Mouse (Mus musculus): ENCODE measurements around the gene Mecom. TPM values are rescaled to one million over a fixed set of nuclear protein-coding genes. Genes with fewer than 3 reads are reported as not detected.

The Mecom gene
- polyA plus RNA-seq, 1 experiment from 2014 or later = 0.79 TPM

GRCm38 (mm10) chr3:30513314-30513997 is 34.4 kb downstream of the Mecom start:
- H3K9me3 ChIP-seq (replicated peaks) = no peaks in the 10 kb centered on the region
- 7% methylated on average over 16 of the region's 16 CpGs for WGBS (ENCODE audit: insufficient replicate concordance)
- H3K4me1 ChIP-seq (replicated peaks) = peaks cover 18% of the 10 kb centered on the region
- H3K27ac ChIP-seq (replicated peaks) = no peak overlapping the region
- peaks cover 96% of the 10 kb centered on the region for H3K27me3 ChIP-seq
- H3K9ac ChIP-seq = no peak overlapping the region
- no peak overlapping the region for H3K4me2 ChIP-seq
- no peak for ATAC-seq (ENCODE audit: insufficient read depth)
- H3K4me3 ChIP-seq (replicated peaks) = no peak overlapping the region
- H3K36me3 ChIP-seq (replicated peaks) = no peaks in the 10 kb centered on the region

GRCm38 (mm10) chr3:30512459-30513030 is 35.3 kb downstream of the Mecom start:
- ATAC-seq (ENCODE audit: insufficient read depth) = no peak
- Histone ChIP-seq H3K27me3 (peaks cover 97% of the 10 kb centered on the region), H3K27ac (replicated peaks) (no peak overlapping the region), H3K36me3 (replicated peaks) (no peaks in the 10 kb centered on the region), H3K4me1 (replicated peaks) (peaks cover 18% of the 10 kb centered on the region), H3K9me3 (replicated peaks) (no peaks in the 10 kb centered on the region), H3K9ac (no peak overlapping the region), H3K4me2 (no peak overlapping the region), H3K4me3 (replicated peaks) (no peak overlapping the region)
- WGBS (ENCODE audit: insufficient replicate concordance) = 14% methylated on average over 12 of the region's 12 CpGs

GRCm38 (mm10) chr3:30511796-30512195 is 36.0 kb downstream of the Mecom start:
- ATAC-seq (ENCODE audit: insufficient read depth) = no peak
- no peak overlapping the region for H3K9ac ChIP-seq
- no peak overlapping the region for H3K27ac ChIP-seq (replicated peaks)
- no peaks in the 10 kb centered on the region for H3K9me3 ChIP-seq (replicated peaks)
- no peak overlapping the region for H3K4me3 ChIP-seq (replicated peaks)
- peaks cover 100% of the 10 kb centered on the region for H3K27me3 ChIP-seq
- H3K4me1 ChIP-seq (replicated peaks) = peaks cover 21% of the 10 kb centered on the region
- no peak overlapping the region for H3K4me2 ChIP-seq
- WGBS (ENCODE audit: insufficient replicate concordance) = 26% methylated on average over 7 of the region's 7 CpGs
- no peaks in the 10 kb centered on the region for H3K36me3 ChIP-seq (replicated peaks)

- Histone ChIP-seq H3K36me3 (replicated peaks) (no peaks in the 10 kb centered on the region), H3K9ac (no peak overlapping the region), H3K27ac (replicated peaks) (no peak overlapping the region), H3K4me2 (no peak overlapping the region), H3K4me3 (replicated peaks) (no peak overlapping the region), H3K9me3 (replicated peaks) (no peaks in the 10 kb centered on the region), H3K27me3 (peaks cover 100% of the 10 kb centered on the region), H3K4me1 (replicated peaks) (peaks cover 21% of the 10 kb centered on the region)
- no peak for ATAC-seq (ENCODE audit: insufficient read depth)
- WGBS (ENCODE audit: insufficient replicate concordance) = 33% methylated on average over 4 of the region's 4 CpGs
Observed at GRCm38 (mm10) chr3:30511062-30511640, 36.7 kb downstream of the Mecom start.

GRCm38 (mm10) chr3:30510646-30511045 is 37.2 kb downstream of the Mecom start:
- H3K36me3 ChIP-seq (replicated peaks) = no peaks in the 10 kb centered on the region
- ATAC-seq (ENCODE audit: insufficient read depth) = no peak
- no peak overlapping the region for H3K4me3 ChIP-seq (replicated peaks)
- no peaks in the 10 kb centered on the region for H3K9me3 ChIP-seq (replicated peaks)
- no peak overlapping the region for H3K4me2 ChIP-seq
- H3K27ac ChIP-seq (replicated peaks) = no peak overlapping the region
- H3K27me3 ChIP-seq = peaks cover 100% of the 10 kb centered on the region
- 33% methylated on average over 8 of the region's 8 CpGs for WGBS (ENCODE audit: insufficient replicate concordance)
- H3K9ac ChIP-seq = no peak overlapping the region
- H3K4me1 ChIP-seq (replicated peaks) = peaks cover 21% of the 10 kb centered on the region

- Histone ChIP-seq H3K4me3 (replicated peaks) (no peak overlapping the region), H3K27me3 (peaks cover 100% of the 10 kb centered on the region), H3K4me2 (peak overlapping the region; percentile 68; the same call in 1 of the 2 replicates), H3K36me3 (replicated peaks) (no peaks in the 10 kb centered on the region), H3K9me3 (replicated peaks) (no peaks in the 10 kb centered on the region), H3K27ac (replicated peaks) (no peak overlapping the region), H3K4me1 (replicated peaks) (peaks cover 20% of the 10 kb centered on the region), H3K9ac (no peak overlapping the region)
- WGBS (ENCODE audit: insufficient replicate concordance) = 2% methylated on average over 16 of the region's 16 CpGs
- no peak for ATAC-seq (ENCODE audit: insufficient read depth)
Observed at GRCm38 (mm10) chr3:30510105-30510504, 37.7 kb downstream of the Mecom start.

GRCm38 (mm10) chr3:30508930-30509910 is 38.6 kb downstream of the Mecom start:
- under 1% methylated on average over 52 of the region's 55 CpGs for WGBS (ENCODE audit: insufficient replicate concordance)
- Histone ChIP-seq H3K9me3 (replicated peaks) (no peaks in the 10 kb centered on the region), H3K4me2 (peak overlapping the region; percentile 68), H3K27me3 (peaks cover 100% of the 10 kb centered on the region), H3K36me3 (replicated peaks) (no peaks in the 10 kb centered on the region), H3K9ac (no peak overlapping the region), H3K27ac (replicated peaks) (no peak overlapping the region), H3K4me1 (replicated peaks) (peaks cover 13% of the 10 kb centered on the region), H3K4me3 (replicated peaks) (peak overlapping the region; percentile 50)
- ATAC-seq (ENCODE audit: insufficient read depth) = no peak

- H3K27me3 ChIP-seq = peaks cover 97% of the 10 kb centered on the region
- peaks cover 9% of the 10 kb centered on the region for H3K4me1 ChIP-seq (replicated peaks)
- peak; percentile 51 for ATAC-seq (ENCODE audit: insufficient read depth)
- no peaks in the 10 kb centered on the region for H3K9me3 ChIP-seq (replicated peaks)
- under 1% methylated on average over 72 of the region's 73 CpGs for WGBS (ENCODE audit: insufficient replicate concordance)
- peak overlapping the region; percentile 68 for H3K4me2 ChIP-seq
- H3K27ac ChIP-seq (replicated peaks) = no peak overlapping the region
- no peaks in the 10 kb centered on the region for H3K36me3 ChIP-seq (replicated peaks)
- peak overlapping the region; percentile 50 for H3K4me3 ChIP-seq (replicated peaks)
- no peak overlapping the region for H3K9ac ChIP-seq
Observed at GRCm38 (mm10) chr3:30508296-30508929, 39.4 kb downstream of the Mecom start.

- Histone ChIP-seq H3K4me3 (replicated peaks) (peak overlapping the region; percentile 50), H3K36me3 (replicated peaks) (no peaks in the 10 kb centered on the region), H3K27me3 (peaks cover 90% of the 10 kb centered on the region), H3K9me3 (replicated peaks) (no peaks in the 10 kb centered on the region), H3K4me1 (replicated peaks) (peaks cover 9% of the 10 kb centered on the region), H3K9ac (no peak overlapping the region), H3K27ac (replicated peaks) (no peak overlapping the region), H3K4me2 (peak overlapping the region; percentile 68)
- no peak; the same call in 1 of the 2 replicates for ATAC-seq (ENCODE audit: insufficient read depth)
- 1% methylated on average over 41 of the region's 41 CpGs for WGBS (ENCODE audit: insufficient replicate concordance)
Observed at GRCm38 (mm10) chr3:30507576-30508295, 40.1 kb downstream of the Mecom start.

- H3K9ac ChIP-seq = no peak overlapping the region
- WGBS (ENCODE audit: insufficient replicate concordance) = under 1% methylated on average over 22 of the region's 22 CpGs
- H3K27ac ChIP-seq (replicated peaks) = no peak overlapping the region
- ATAC-seq (ENCODE audit: insufficient read depth) = no peak
- no peaks in the 10 kb centered on the region for H3K36me3 ChIP-seq (replicated peaks)
- peaks cover 84% of the 10 kb centered on the region for H3K27me3 ChIP-seq
- no peaks in the 10 kb centered on the region for H3K9me3 ChIP-seq (replicated peaks)
- H3K4me1 ChIP-seq (replicated peaks) = peaks cover 9% of the 10 kb centered on the region
- H3K4me2 ChIP-seq = peak overlapping the region; percentile 68
- H3K4me3 ChIP-seq (replicated peaks) = peak overlapping the region; percentile 50
Observed at GRCm38 (mm10) chr3:30507028-30507575, 40.7 kb downstream of the Mecom start.

All from liver, embryonic 15.5 days (tissue).